Mouse (Mus musculus) intestine, embryonic 14.5 days (tissue): ENCODE measurements around the gene Lst1. TPM values are rescaled to one million over a fixed set of nuclear protein-coding genes. Genes with fewer than 3 reads are reported as not detected.

Source experiments
- ATAC-seq: fragments of 200-750 bp; cut with Nextera tagmentation; replicated peaks from 2 replicates; pipeline ENCODE4 v1.8.0; 2017; ENCODE audit warnings: low read depth, moderate number of reproducible peaks, moderate TSS enrichment, moderate library complexity; ENCODE audit not compliant: low FRiP score, low TSS enrichment
- DNase-seq: peaks from one replicate; pipeline ENCODE4 v3.0.0-alpha.2; 2018; ENCODE audit warnings: low spot score
- H3K27ac ChIP-seq: fragments of 300-500 bp; sonication (generic); 2 replicates; pipeline ENCODE4 v1.5.1; 2014; ENCODE audit warnings: low read depth, mild to moderate bottlenecking, control low read depth
- H3K27me3 ChIP-seq: fragments of 300-500 bp; sonication (generic); replicated peaks from 2 replicates; pipeline ENCODE4 v1.6.1; 2014; ENCODE audit warnings: low read length, control low read depth; ENCODE audit not compliant: control insufficient read depth, insufficient read depth
- H3K36me3 ChIP-seq: fragments of 300-500 bp; sonication (generic); 2 replicates; pipeline ENCODE4 v1.6.1; 2014; ENCODE audit warnings: low read length, control low read depth; ENCODE audit not compliant: control insufficient read depth, insufficient read depth
- H3K4me1 ChIP-seq: fragments of 300-500 bp; sonication (generic); replicated peaks from 2 replicates; pipeline ENCODE4 v1.6.1; 2014; ENCODE audit warnings: low read length, control low read depth, mixed read lengths; ENCODE audit not compliant: control insufficient read depth, insufficient read depth
- H3K4me2 ChIP-seq: fragments of 300-500 bp; sonication (generic); 2 replicates; pipeline ENCODE4 v1.6.1; 2014; ENCODE audit warnings: low read length
- H3K4me3 ChIP-seq: fragments of 300-500 bp; sonication (generic); 2 replicates; pipeline ENCODE4 v1.5.1; 2014; ENCODE audit warnings: low read depth, low read length, control low read depth, mixed read lengths
- H3K9ac ChIP-seq: fragments of 300-500 bp; sonication (generic); 2 replicates; pipeline ENCODE4 v1.6.1; 2014; ENCODE audit warnings: mild to moderate bottlenecking, low read length
- H3K9me3 ChIP-seq: fragments of 300-500 bp; sonication (generic); 2 replicates; pipeline ENCODE4 v1.6.1; 2016; ENCODE audit warnings: low read length, control low read depth; ENCODE audit not compliant: control insufficient read depth
- WGBS: fragments of 180-500 bp; shearing (Covaris S2); extraction: QIAGEN DNeasy Blood & Tissue Kit; methylation state at CpG from one replicate; pipeline ENCODE4 v1.1.7; 2014; 5-methylcytosine and 5-hydroxymethylcytosine counted together
- polyA plus RNA-seq: library from polyadenylated mRNA; unstranded; fragments of >200 nt; fragmentation: Nextera tagmentation; extraction: Ambion mirVana; gene quantifications from 2 replicates; pipeline ENCODE4 v1.2.1, GENCODE M21; 2014

Gene Lst1
- polyA plus RNA-seq, 1 experiment from 2014 or later = 19.1 TPM

GRCm38 (mm10) chr17:35161421-35161820, 26.8 kb downstream of the Lst1 start:
- Histone ChIP-seq H3K4me2 (no peak overlapping the region), H3K9ac (no peak overlapping the region), H3K4me3 (no peak overlapping the region), H3K27me3 (no peaks in the 10 kb centered on the region), H3K9me3 (no peaks in the 10 kb centered on the region), H3K36me3 (peaks cover 62% of the 10 kb centered on the region), H3K27ac (no peak overlapping the region), H3K4me1 (peaks cover 19% of the 10 kb centered on the region)
- WGBS = 84% methylated on average over 11 of the region's 11 CpGs
- no peak for ATAC-seq
- no peak for DNase-seq

DNA sequence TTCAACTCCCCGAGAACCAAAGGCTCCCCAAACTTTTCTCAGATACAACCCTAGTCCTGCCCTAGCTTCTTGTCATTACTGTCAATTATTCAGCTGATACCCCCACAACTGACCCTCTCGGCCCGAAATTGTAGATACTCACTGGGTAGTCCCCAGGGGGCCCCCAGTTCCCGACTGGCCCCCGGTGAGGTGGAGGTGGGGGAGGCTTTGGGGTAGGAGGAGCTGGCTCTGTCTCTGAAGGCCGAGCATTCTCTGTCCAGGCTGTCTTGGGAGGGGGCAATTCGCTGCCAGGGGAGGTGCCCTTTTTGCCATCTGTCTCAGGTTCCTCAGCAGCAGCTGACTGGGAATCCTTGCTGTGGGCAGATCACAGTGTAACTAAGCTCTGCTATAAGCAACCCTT, 28.6 kb downstream of the Lst1 start:
- Histone ChIP-seq H3K9ac (no peak overlapping the region), H3K4me1 (peaks cover 10% of the 10 kb centered on the region), H3K36me3 (peaks cover 80% of the 10 kb centered on the region), H3K4me3 (no peak overlapping the region), H3K4me2 (no peak overlapping the region), H3K27ac (no peak overlapping the region), H3K9me3 (no peaks in the 10 kb centered on the region), H3K27me3 (no peaks in the 10 kb centered on the region)
- ATAC-seq (no peak), DNase-seq (no peak)
- 91% methylated on average over 7 of the region's 7 CpGs for WGBS

GRCm38 (mm10) chr17:35158850-35159593, 29.2 kb downstream of the Lst1 start:
- DNase-seq (no peak), ATAC-seq (no peak)
- 92% methylated on average over 16 of the region's 16 CpGs for WGBS
- no peaks in the 10 kb centered on the region for H3K27me3 ChIP-seq
- H3K36me3 ChIP-seq = peaks cover 86% of the 10 kb centered on the region
- H3K27ac ChIP-seq = no peak overlapping the region
- H3K9me3 ChIP-seq = no peaks in the 10 kb centered on the region
- no peak overlapping the region for H3K4me2 ChIP-seq
- H3K4me1 ChIP-seq = peaks cover 10% of the 10 kb centered on the region
- no peak overlapping the region for H3K4me3 ChIP-seq
- no peak overlapping the region for H3K9ac ChIP-seq

- Histone ChIP-seq H3K4me1 (peaks cover 3% of the 10 kb centered on the region), H3K27me3 (no peaks in the 10 kb centered on the region), H3K4me2 (no peak overlapping the region), H3K9me3 (no peaks in the 10 kb centered on the region), H3K36me3 (peaks cover 97% of the 10 kb centered on the region), H3K27ac (no peak overlapping the region), H3K4me3 (no peak overlapping the region), H3K9ac (no peak overlapping the region)
- ATAC-seq (no peak), DNase-seq (no peak)
- WGBS = 89% methylated on average over 8 of the region's 8 CpGs
Observed at GRCm38 (mm10) chr17:35157661-35158175, 30.5 kb downstream of the Lst1 start.

- H3K27me3 ChIP-seq = no peaks in the 10 kb centered on the region
- ATAC-seq (no peak), DNase-seq (no peak)
- no peak overlapping the region for H3K9ac ChIP-seq
- H3K36me3 ChIP-seq = peaks cover 100% of the 10 kb centered on the region
- no peaks in the 10 kb centered on the region for H3K9me3 ChIP-seq
- 88% methylated on average over 8 of the region's 8 CpGs for WGBS
- H3K27ac ChIP-seq = no peak overlapping the region
- no peak overlapping the region for H3K4me3 ChIP-seq
- no peaks in the 10 kb centered on the region for H3K4me1 ChIP-seq
- H3K4me2 ChIP-seq = no peak overlapping the region
Observed at GRCm38 (mm10) chr17:35157254-35157653, 31.0 kb downstream of the Lst1 start.

GRCm38 (mm10) chr17:35156461-35157200, 31.6 kb downstream of the Lst1 start:
- ATAC-seq (no peak), DNase-seq (no peak)
- 90% methylated on average over 33 of the region's 33 CpGs for WGBS
- Histone ChIP-seq H3K4me1 (no peaks in the 10 kb centered on the region), H3K4me3 (no peak overlapping the region), H3K4me2 (no peak overlapping the region), H3K9me3 (no peaks in the 10 kb centered on the region), H3K27ac (no peak overlapping the region), H3K9ac (no peak overlapping the region), H3K27me3 (no peaks in the 10 kb centered on the region), H3K36me3 (peaks cover 100% of the 10 kb centered on the region)

DNA sequence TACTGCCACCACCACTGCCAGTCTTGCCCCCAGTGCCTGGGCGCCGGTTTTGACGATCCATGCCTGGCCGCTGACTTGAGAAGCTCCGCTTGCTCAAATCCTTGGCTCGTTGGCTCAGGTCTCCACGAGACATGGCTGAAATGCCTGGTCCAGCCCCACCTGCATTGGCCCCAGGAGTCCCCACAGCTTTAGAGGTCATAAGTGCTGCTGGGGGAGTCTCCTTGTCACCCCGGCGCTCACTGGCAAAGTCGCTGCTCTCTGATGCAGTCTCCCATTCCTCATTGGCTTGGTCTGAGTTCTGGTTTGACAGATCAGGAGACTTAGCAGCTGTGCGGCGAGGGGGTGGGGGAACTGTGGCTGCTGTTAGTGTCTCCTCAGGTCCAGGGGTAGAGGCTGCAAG, 32.8 kb downstream of the Lst1 start:
- ATAC-seq (no peak), DNase-seq (no peak)
- 92% methylated on average over 12 of the region's 12 CpGs for WGBS
- no peaks in the 10 kb centered on the region for H3K4me1 ChIP-seq
- no peak overlapping the region for H3K4me3 ChIP-seq
- H3K36me3 ChIP-seq = peaks cover 99% of the 10 kb centered on the region
- no peaks in the 10 kb centered on the region for H3K27me3 ChIP-seq
- H3K4me2 ChIP-seq = no peak overlapping the region
- no peak overlapping the region for H3K27ac ChIP-seq
- H3K9ac ChIP-seq = no peak overlapping the region
- no peaks in the 10 kb centered on the region for H3K9me3 ChIP-seq

DNA sequence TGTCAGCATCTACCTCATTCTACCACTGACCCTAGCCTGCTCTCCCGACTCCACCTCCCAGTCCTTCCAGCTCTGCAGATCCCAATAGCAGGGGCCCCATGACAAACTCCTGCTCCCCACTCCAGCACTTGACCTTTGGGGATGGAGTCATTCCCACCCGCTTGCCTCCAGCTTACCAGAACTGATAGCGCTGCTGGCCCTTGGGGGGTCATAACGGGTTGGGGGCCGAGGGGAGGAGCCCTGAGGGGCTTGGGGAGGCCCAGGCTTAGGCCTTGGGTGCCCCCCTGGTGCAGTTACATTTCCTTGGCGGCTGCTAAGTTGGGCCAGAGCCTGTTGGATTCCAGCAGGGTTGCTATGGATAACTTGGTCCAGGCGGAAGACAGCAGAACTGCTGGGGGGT, 33.6 kb downstream of the Lst1 start:
- H3K27ac ChIP-seq = no peak overlapping the region

More for the DNA sequence above, 33.6 kb downstream of the Lst1 start:
- WGBS = 86% methylated on average over 7 of the region's 7 CpGs
- ATAC-seq (no peak), DNase-seq (no peak)
- H3K9me3 ChIP-seq = no peaks in the 10 kb centered on the region
- H3K4me3 ChIP-seq = no peak overlapping the region
- H3K4me2 ChIP-seq = no peak overlapping the region
- peaks cover 99% of the 10 kb centered on the region for H3K36me3 ChIP-seq
- H3K4me1 ChIP-seq = no peaks in the 10 kb centered on the region
- H3K27me3 ChIP-seq = no peaks in the 10 kb centered on the region
- H3K9ac ChIP-seq = no peak overlapping the region
